Mouse (Mus musculus) limb, embryonic 14.5 days (tissue): Measurements from ENCODE around the gene Coro6. TPM values are rescaled to one million over a fixed set of nuclear protein-coding genes. Genes with fewer than 3 reads are reported as not detected.

Experiments used
- ATAC-seq: fragments of 200-750 bp; cut with Nextera tagmentation; 2 replicates; pipeline ENCODE4 v1.8.0; 2017; ENCODE audit warnings: low read depth, moderate number of reproducible peaks, moderate TSS enrichment; ENCODE audit not compliant: low FRiP score
- DNase-seq: peaks from one replicate; pipeline ENCODE4 v3.0.0-alpha.2; 2015; ENCODE audit warnings: low spot score
- H3K27ac ChIP-seq: fragments of 300-500 bp; sonication (generic); replicated peaks from 2 replicates; pipeline ENCODE4 v1.5.1; 2014; ENCODE audit warnings: low read depth, mild to moderate bottlenecking, low read length, moderate library complexity, mixed read lengths
- H3K27me3 ChIP-seq: fragments of 300-500 bp; sonication (generic); 2 replicates; pipeline ENCODE4 v1.6.1; 2014; ENCODE audit warnings: low read length, mixed read lengths; ENCODE audit not compliant: control insufficient read depth, insufficient read depth
- H3K36me3 ChIP-seq: fragments of 300-500 bp; sonication (generic); 2 replicates; pipeline ENCODE4 v1.6.1; 2014; ENCODE audit warnings: mild to moderate bottlenecking, low read length, moderate library complexity, mixed read lengths; ENCODE audit not compliant: control insufficient read depth, insufficient read depth
- H3K4me1 ChIP-seq: fragments of 300-500 bp; sonication (generic); 2 replicates; pipeline ENCODE4 v1.6.1; 2014; ENCODE audit warnings: antibody characterized with exemption, low read length, mixed read lengths; ENCODE audit not compliant: control insufficient read depth, insufficient read depth
- H3K4me2 ChIP-seq: fragments of 300-500 bp; sonication (generic); replicated peaks from 2 replicates; pipeline ENCODE4 v1.6.1; 2014; ENCODE audit warnings: low read depth, mild to moderate bottlenecking, low read length, moderate library complexity; ENCODE audit not compliant: severe bottlenecking
- H3K4me3 ChIP-seq: fragments of 300-500 bp; sonication (generic); replicated peaks from 2 replicates; pipeline ENCODE4 v1.5.1; 2014; ENCODE audit warnings: low read length
- H3K9ac ChIP-seq: fragments of 300-500 bp; sonication (generic); 2 replicates; pipeline ENCODE4 v1.6.1; 2014; ENCODE audit warnings: mild to moderate bottlenecking, low read depth, low read length, moderate library complexity; ENCODE audit not compliant: severe bottlenecking
- H3K9me3 ChIP-seq: fragments of 300-500 bp; sonication (generic); 2 replicates; pipeline ENCODE4 v1.6.1; 2016; ENCODE audit warnings: low read length; ENCODE audit not compliant: control insufficient read depth
- POLR2A ChIP-seq: fragments of 200-500 bp; IDR thresholded peaks from 2 replicates; pipeline ENCODE4 v1.8.0; 2012; ENCODE audit warnings: inconsistent platforms, mild to moderate bottlenecking, moderate library complexity, borderline replicate concordance; ENCODE audit not compliant: insufficient read depth, insufficient read length; ENCODE audit errors: extremely low read depth
- WGBS: fragments of 180-500 bp; shearing (Covaris S2); extraction: QIAGEN DNeasy Blood & Tissue Kit; methylation state at CpG from one replicate; pipeline ENCODE4 v1.1.7; 2014; 5-methylcytosine and 5-hydroxymethylcytosine counted together
- polyA plus RNA-seq, 2 experiments: library from polyadenylated mRNA; depleted of rRNA in 1 of 2; stranded (reverse) in 1 of 2; unstranded in 1 of 2; fragments of >200 nt; fragmentation: Nextera tagmentation in 1 of 2; extraction: Ambion mirVana in 1 of 2; gene quantifications; 2 replicates each; pipeline versions ENCODE4 v1.2.1 to v1.2.3; 2012 to 2014

Gene Coro6
- polyA plus RNA-seq, 2 experiments = 2.3 to 10.5 TPM

- 82% methylated on average over 6 of the region's 6 CpGs for WGBS
- DNase-seq = no peak
- no peak overlapping the region for H3K4me3 ChIP-seq
- H3K36me3 ChIP-seq = peaks cover 82% of the 10 kb centered on the region
- H3K4me1 ChIP-seq = peaks cover under 1% of the 10 kb centered on the region
- H3K27ac ChIP-seq = no peak overlapping the region
- H3K27me3 ChIP-seq = no peaks in the 10 kb centered on the region
- H3K4me2 ChIP-seq = no peak overlapping the region
- no peak overlapping the region for H3K9ac ChIP-seq
- no peaks in the 10 kb centered on the region for H3K9me3 ChIP-seq
- ATAC-seq = no peak
- no peak for TF ChIP-seq POLR2A
These were observed 40.3 kb downstream of the Coro6 start for GRCm38 (mm10) chr11:77502481-77502880.

- no peak for ATAC-seq
- Histone ChIP-seq H3K36me3 (peaks cover 85% of the 10 kb centered on the region), H3K4me1 (peaks cover 4% of the 10 kb centered on the region), H3K4me2 (no peak overlapping the region), H3K9me3 (no peaks in the 10 kb centered on the region), H3K27ac (no peak overlapping the region), H3K27me3 (no peaks in the 10 kb centered on the region), H3K4me3 (no peak overlapping the region), H3K9ac (no peak overlapping the region)
- 66% methylated on average over 3 of the region's 3 CpGs for WGBS
- TF ChIP-seq POLR2A = no peak
- no peak for DNase-seq
These were observed 41.3 kb downstream of the Coro6 start for GRCm38 (mm10) chr11:77503511-77503910.

GRCm38 (mm10) chr11:77504377-77504776 lies 42.2 kb downstream of the Coro6 start:
- H3K4me2 ChIP-seq = no peak overlapping the region
- no peak overlapping the region for H3K9ac ChIP-seq
- TF ChIP-seq POLR2A = no peak
- H3K27me3 ChIP-seq = no peaks in the 10 kb centered on the region
- ATAC-seq (no peak), DNase-seq (no peak)
- H3K27ac ChIP-seq = no peak overlapping the region
- peaks cover 88% of the 10 kb centered on the region for H3K36me3 ChIP-seq
- H3K4me1 ChIP-seq = peaks cover 9% of the 10 kb centered on the region
- 94% methylated on average over 19 of the region's 19 CpGs for WGBS
- H3K4me3 ChIP-seq = no peak overlapping the region
- H3K9me3 ChIP-seq = no peaks in the 10 kb centered on the region

- peaks cover 87% of the 10 kb centered on the region for H3K36me3 ChIP-seq
These were observed 43.2 kb downstream of the Coro6 start for GRCm38 (mm10) chr11:77505291-77505980.

GRCm38 (mm10) chr11:77506273-77506672 lies 44.1 kb downstream of the Coro6 start:
- DNase-seq (no peak), ATAC-seq (no peak)
- H3K4me2 ChIP-seq = no peak overlapping the region
- H3K4me1 ChIP-seq = peaks cover 9% of the 10 kb centered on the region
- peaks cover 83% of the 10 kb centered on the region for H3K36me3 ChIP-seq
- no peak overlapping the region for H3K9ac ChIP-seq
- H3K27ac ChIP-seq = no peak overlapping the region
- H3K9me3 ChIP-seq = no peaks in the 10 kb centered on the region
- no peaks in the 10 kb centered on the region for H3K27me3 ChIP-seq
- 87% methylated on average over 14 of the region's 14 CpGs for WGBS
- no peak overlapping the region for H3K4me3 ChIP-seq
- TF ChIP-seq POLR2A = no peak

More at GRCm38 (mm10) chr11:77505291-77505980, 43.2 kb downstream of the Coro6 start:
- Histone ChIP-seq H3K9ac (no peak overlapping the region), H3K27ac (no peak overlapping the region), H3K4me2 (no peak overlapping the region), H3K9me3 (no peaks in the 10 kb centered on the region), H3K4me3 (no peak overlapping the region), H3K27me3 (no peaks in the 10 kb centered on the region), H3K4me1 (peaks cover 9% of the 10 kb centered on the region)
- DNase-seq (no peak), ATAC-seq (no peak)
- 89% methylated on average over 22 of the region's 22 CpGs for WGBS
- TF ChIP-seq POLR2A = no peak
